Mouse (Mus musculus): Measurements from ENCODE around the gene Csde1.

DNA sequence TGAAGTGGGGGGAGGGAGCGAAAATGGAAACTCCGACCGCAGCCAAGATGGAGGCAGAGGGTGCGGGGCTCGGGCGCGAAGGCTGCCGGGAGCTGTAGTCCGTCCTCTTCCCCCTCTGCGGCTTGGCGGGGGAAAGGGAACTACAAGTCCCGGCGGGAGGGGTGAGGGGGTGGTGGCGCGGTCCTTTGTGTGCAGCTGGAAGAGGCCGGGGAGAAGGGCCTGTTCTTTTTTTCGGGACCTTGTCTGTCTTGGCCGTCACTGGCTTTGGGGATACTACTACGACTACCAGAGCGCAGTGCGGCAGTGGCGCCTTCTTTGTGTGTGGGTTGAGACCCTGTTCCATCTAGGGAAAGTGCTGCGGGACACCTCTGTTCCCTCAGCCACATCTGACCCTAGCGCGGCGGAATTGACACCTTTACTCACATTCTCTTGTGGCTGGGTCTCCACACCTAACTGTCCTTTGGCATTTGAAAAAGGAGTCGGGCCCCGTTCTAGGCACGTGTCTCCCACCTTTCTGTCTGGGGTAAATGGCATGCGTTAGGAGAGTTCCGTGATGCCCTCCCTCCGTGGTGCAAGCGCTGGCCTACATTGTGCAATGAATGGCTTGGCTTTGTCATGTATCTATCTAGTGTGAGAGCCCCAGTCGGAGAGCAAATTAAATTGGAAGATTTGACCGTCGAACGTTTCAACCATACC lies 865 bp downstream of the Csde1 start:
- TF ChIP-seq POLR2A (IDR thresholded peaks at IDR 0.05; ENCODE audit: control insufficient read depth, extremely low read depth, insufficient read depth, low read length, poor library complexity) (no peak), CTCF (IDR thresholded peaks at IDR 0.05; ENCODE audit: borderline replicate concordance, control insufficient read depth, extremely low read depth, insufficient read depth, low read length, poor library complexity) (no peak)

Measured in thymus, adult 2 months (tissue).